Mouse (Mus musculus) liver, embryonic 11.5 days (tissue): ENCODE data around the gene Sat2. TPM values are rescaled to one million over a fixed set of nuclear protein-coding genes. Genes with fewer than 3 reads are reported as not detected.
"Not testable (repeated sequence)": the region's sequence is repeated elsewhere in the genome, so short reads cannot be mapped to it uniquely, and the experiment has no call there.

ENCODE experiments used
- ATAC-seq: fragments of 200-750 bp; cut with Nextera tagmentation; replicated peaks from 2 replicates; pipeline ENCODE4 v1.8.0; 2017; ENCODE audit warnings: moderate number of reproducible peaks, mild to moderate bottlenecking, moderate TSS enrichment, moderate library complexity; ENCODE audit not compliant: low FRiP score
- DNase-seq: peaks from one replicate; pipeline ENCODE4 v3.0.0-alpha.2; 2017; ENCODE audit warnings: low spot score
- H3K27ac ChIP-seq: fragments of 300-500 bp; sonication (generic); 2 replicates; pipeline ENCODE4 v1.5.1; 2014; ENCODE audit warnings: mild to moderate bottlenecking, low read depth, low read length, control low read depth
- H3K27me3 ChIP-seq: fragments of 300-500 bp; sonication (generic); replicated peaks from 2 replicates; pipeline ENCODE4 v1.6.1; 2014; ENCODE audit warnings: low read length, mixed read lengths; ENCODE audit not compliant: control insufficient read depth, insufficient read depth
- H3K36me3 ChIP-seq: fragments of 300-500 bp; sonication (generic); 2 replicates; pipeline ENCODE4 v1.6.1; 2014; ENCODE audit warnings: mild to moderate bottlenecking, low read length, moderate library complexity, mixed read lengths; ENCODE audit not compliant: control insufficient read depth, insufficient read depth
- H3K4me1 ChIP-seq: fragments of 300-500 bp; sonication (generic); replicated peaks from 2 replicates; pipeline ENCODE4 v1.6.1; 2014; ENCODE audit warnings: low read length, mixed read lengths; ENCODE audit not compliant: control insufficient read depth, insufficient read depth
- H3K4me2 ChIP-seq: fragments of 300-500 bp; sonication (generic); 2 replicates; pipeline ENCODE4 v1.6.1; 2014; ENCODE audit warnings: mild to moderate bottlenecking, control low read depth, moderate library complexity
- H3K4me3 ChIP-seq: fragments of 300-500 bp; sonication (generic); 2 replicates; pipeline ENCODE4 v1.5.1; 2014; ENCODE audit warnings: low read depth, low read length, control low read depth
- H3K9ac ChIP-seq: fragments of 300-500 bp; sonication (generic); 2 replicates; pipeline ENCODE4 v1.6.1; 2014; ENCODE audit warnings: low read depth, low read length, control low read depth
- H3K9me3 ChIP-seq: fragments of 300-500 bp; sonication (generic); 2 replicates; pipeline ENCODE4 v1.6.1; 2016; ENCODE audit warnings: low read length, inconsistent platforms, mixed read lengths; ENCODE audit not compliant: control insufficient read depth
- WGBS: fragments of 180-500 bp; shearing (Covaris S2); extraction: QIAGEN DNeasy Blood & Tissue Kit; methylation state at CpG from one replicate; pipeline ENCODE4 v1.1.7; 2014; 5-methylcytosine and 5-hydroxymethylcytosine counted together
- polyA plus RNA-seq: library from polyadenylated mRNA; unstranded; fragments of >200 nt; fragmentation: Nextera tagmentation; extraction: Ambion mirVana; gene quantifications from 2 replicates; pipeline ENCODE4 v1.2.1, GENCODE M21; 2014

Gene Sat2
- polyA plus RNA-seq, 1 experiment from 2014 or later: 16.7 TPM

- H3K9ac ChIP-seq, ATAC-seq, H3K9me3 ChIP-seq, DNase-seq, H3K27me3 ChIP-seq, H3K27ac ChIP-seq, H3K36me3 ChIP-seq: not testable (repeated sequence)
- 49% methylated on average over 11 of the region's 11 CpGs for WGBS
- Histone ChIP-seq H3K4me2 (peak overlapping the region; percentile 83), H3K4me3 (peak overlapping the region; percentile 43), H3K4me1 (peaks cover 27% of the 10 kb centered on the region)
Measured at GRCm38 (mm10) chr11:69614257-69614588, 7.6 kb upstream of the Sat2 start.

- Histone ChIP-seq H3K4me3 (peak overlapping the region; percentile 11), H3K36me3 (no peaks in the 10 kb centered on the region), H3K9ac (no peak overlapping the region), H3K27me3 (no peaks in the 10 kb centered on the region), H3K27ac (no peak overlapping the region), H3K9me3 (no peaks in the 10 kb centered on the region), H3K4me2 (peak overlapping the region; percentile 51), H3K4me1 (peaks cover 30% of the 10 kb centered on the region)
- ATAC-seq: no peak
- no peak for DNase-seq
- 48% methylated on average over 10 of the region's 10 CpGs for WGBS
Measured at GRCm38 (mm10) chr11:69616781-69617180, 5.0 kb upstream of the Sat2 start.

GRCm38 (mm10) chr11:69617805-69618204, 4.0 kb upstream of the Sat2 start, which contains the start of gene Shbg:
Shbg (minus strand) TSS chr11:69617905.
- H3K27ac ChIP-seq: peak within 1 kb of the TSS; percentile 54
- peak within 1 kb of the TSS; percentile 11 for H3K4me3 ChIP-seq
- peak within 1 kb of the TSS; percentile 50 for H3K9ac ChIP-seq
- no peak; the same call in 1 of the 2 replicates for ATAC-seq
- no peak for DNase-seq
- no peaks in the 10 kb centered on the region for H3K36me3 ChIP-seq
- no peaks in the 10 kb centered on the region for H3K9me3 ChIP-seq
- no peaks in the 10 kb centered on the region for H3K27me3 ChIP-seq
- 45% methylated on average over 5 of the region's 5 CpGs for WGBS
- peak within 1 kb of the TSS; percentile 51 for H3K4me2 ChIP-seq
- peaks cover 30% of the 10 kb centered on the region for H3K4me1 ChIP-seq

GRCm38 (mm10) chr11:69620394-69621081, 1.3 kb upstream of the Sat2 start:
- WGBS: 53% methylated on average over 7 of the region's 7 CpGs
- peak overlapping the region; percentile 0; the same call in 1 of the 2 replicates for H3K4me2 ChIP-seq
- H3K9ac ChIP-seq: no peak overlapping the region
- no peaks in the 10 kb centered on the region for H3K9me3 ChIP-seq
- H3K36me3 ChIP-seq: no peaks in the 10 kb centered on the region
- no peaks in the 10 kb centered on the region for H3K27me3 ChIP-seq
- H3K27ac ChIP-seq: peak overlapping the region; percentile 60; the same call in 1 of the 2 replicates
- H3K4me1 ChIP-seq: peaks cover 26% of the 10 kb centered on the region
- ATAC-seq (peak; percentile 56), DNase-seq (no peak)
- no peak overlapping the region for H3K4me3 ChIP-seq

- H3K27ac ChIP-seq: peak overlapping the region; percentile 56
- H3K4me2 ChIP-seq: peak overlapping the region; percentile 85
- no peaks in the 10 kb centered on the region for H3K27me3 ChIP-seq
- no peaks in the 10 kb centered on the region for H3K36me3 ChIP-seq
- peak overlapping the region; percentile 63 for H3K4me3 ChIP-seq
- no peak for DNase-seq
- no peak for ATAC-seq
- H3K9ac ChIP-seq: peak overlapping the region; percentile 72
- peaks cover 26% of the 10 kb centered on the region for H3K4me1 ChIP-seq
- 47% methylated on average over 6 of the region's 6 CpGs for WGBS
- H3K9me3 ChIP-seq: no peaks in the 10 kb centered on the region
Measured at GRCm38 (mm10) chr11:69622406-69622805, 582 bp downstream of the Sat2 start.

- DNase-seq: no peak
- Histone ChIP-seq H3K4me1 (peaks cover 22% of the 10 kb centered on the region), H3K27me3 (no peaks in the 10 kb centered on the region), H3K9me3 (no peaks in the 10 kb centered on the region), H3K9ac (no peak overlapping the region), H3K4me3 (peak overlapping the region; percentile 63), H3K36me3 (no peaks in the 10 kb centered on the region), H3K27ac (no peak overlapping the region), H3K4me2 (peak overlapping the region; percentile 85)
- no peak for ATAC-seq
- WGBS: 65% methylated on average over 4 of the region's 4 CpGs
Measured at GRCm38 (mm10) chr11:69623006-69623405, 1.2 kb downstream of the Sat2 start.

GRCm38 (mm10) chr11:69624339-69624738, 2.5 kb downstream of the Sat2 start:
- not testable (repeated sequence) for H3K36me3 ChIP-seq, DNase-seq, H3K4me3 ChIP-seq, H3K9ac ChIP-seq, H3K4me2 ChIP-seq, H3K27me3 ChIP-seq, H3K9me3 ChIP-seq, ATAC-seq, H3K27ac ChIP-seq
- peaks cover 17% of the 10 kb centered on the region for H3K4me1 ChIP-seq
- 82% methylated on average over 2 of the region's 2 CpGs for WGBS

GRCm38 (mm10) chr11:69628286-69628685, 6.5 kb downstream of the Sat2 start:
- ATAC-seq (no peak), DNase-seq (peak; percentile 72)
- no peaks in the 10 kb centered on the region for H3K9me3 ChIP-seq
- H3K27ac ChIP-seq: no peak overlapping the region
- no peak overlapping the region for H3K9ac ChIP-seq
- 35% methylated on average over 6 of the region's 6 CpGs for WGBS
- no peak overlapping the region for H3K4me2 ChIP-seq
- no peak overlapping the region for H3K4me3 ChIP-seq
- no peaks in the 10 kb centered on the region for H3K36me3 ChIP-seq
- H3K4me1 ChIP-seq: peaks cover 6% of the 10 kb centered on the region; the same call in 1 of the 2 replicates
- no peaks in the 10 kb centered on the region for H3K27me3 ChIP-seq

- ATAC-seq (no peak), DNase-seq (no peak)
- Histone ChIP-seq H3K9me3 (no peaks in the 10 kb centered on the region), H3K27ac (no peak overlapping the region), H3K36me3 (no peaks in the 10 kb centered on the region), H3K9ac (no peak overlapping the region), H3K27me3 (no peaks in the 10 kb centered on the region), H3K4me2 (no peak overlapping the region), H3K4me3 (no peak overlapping the region), H3K4me1 (peaks cover 9% of the 10 kb centered on the region)
- 61% methylated on average over 1 of the region's 1 CpGs for WGBS
Measured at GRCm38 (mm10) chr11:69629802-69630201, 8.0 kb downstream of the Sat2 start.
